Mouse (Mus musculus) pancreas, adult 10 weeks (tissue): Measurements from ENCODE around the gene Tex21. TPM values are rescaled to one million over a fixed set of nuclear protein-coding genes. Genes with fewer than 3 reads are reported as not detected.

Experiments used
- polyA plus RNA-seq: library from polyadenylated mRNA; stranded (reverse); fragments of 350-450 nt; fragmentation: Illumina TruSeq; extraction: RNeasy Lipid Tissue Mini Kit (QIAGEN cat#74804); gene quantifications from one replicate; pipeline ENCODE4 v1.2.3, GENCODE M21; 2015; ENCODE audit warnings: low read depth, low replicate concordance; ENCODE audit not compliant: insufficient read depth

Gene Tex21
- not detected for polyA plus RNA-seq

GRCm38 (mm10) chr12:76246646-76247045, at the start of gene Tex21:
Tex21 (minus strand) TSS chr12:76246746.

DNA sequence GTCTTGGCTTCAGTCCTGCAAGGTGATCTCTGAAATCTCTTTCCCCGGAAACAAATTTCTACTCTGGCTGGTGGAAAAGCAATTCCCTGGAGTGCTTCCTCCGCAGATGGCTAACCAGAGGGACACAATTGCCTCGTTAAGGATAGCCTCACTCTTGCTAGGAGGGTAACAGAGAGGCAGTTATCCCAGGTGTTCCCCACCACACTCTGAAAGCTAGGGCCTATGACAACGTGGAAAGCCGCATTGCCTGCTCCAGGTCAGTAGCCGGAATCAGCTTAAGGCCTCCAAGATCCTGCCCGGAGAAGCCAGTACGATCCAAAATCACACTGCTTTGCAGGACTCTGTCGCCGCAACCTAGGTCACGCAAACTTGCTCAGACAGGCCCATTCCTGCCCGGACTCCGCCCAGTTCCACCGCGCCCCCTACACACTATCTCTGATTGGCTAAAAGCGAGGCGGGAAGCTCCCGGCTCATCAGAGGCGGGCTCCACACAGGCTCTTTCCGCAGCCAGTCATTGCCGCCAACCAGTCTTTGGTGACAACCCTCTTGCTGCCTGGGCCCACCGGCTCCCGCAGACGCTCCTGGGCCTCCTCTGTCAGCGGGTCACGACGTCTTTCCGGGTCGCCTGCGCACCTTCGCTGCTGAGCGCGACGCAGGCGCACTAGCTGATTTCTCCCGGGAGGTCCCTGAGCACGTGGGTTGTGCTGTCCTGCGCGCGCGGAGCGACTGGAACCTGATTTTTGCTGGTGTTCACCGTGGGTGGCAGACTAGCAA, 8.4 kb upstream of the Tex21 start, which contains the start of gene Mthfd1:
Mthfd1 (plus strand) TSS at position 574 of the 774 bp plus-strand sequence.

DNA sequence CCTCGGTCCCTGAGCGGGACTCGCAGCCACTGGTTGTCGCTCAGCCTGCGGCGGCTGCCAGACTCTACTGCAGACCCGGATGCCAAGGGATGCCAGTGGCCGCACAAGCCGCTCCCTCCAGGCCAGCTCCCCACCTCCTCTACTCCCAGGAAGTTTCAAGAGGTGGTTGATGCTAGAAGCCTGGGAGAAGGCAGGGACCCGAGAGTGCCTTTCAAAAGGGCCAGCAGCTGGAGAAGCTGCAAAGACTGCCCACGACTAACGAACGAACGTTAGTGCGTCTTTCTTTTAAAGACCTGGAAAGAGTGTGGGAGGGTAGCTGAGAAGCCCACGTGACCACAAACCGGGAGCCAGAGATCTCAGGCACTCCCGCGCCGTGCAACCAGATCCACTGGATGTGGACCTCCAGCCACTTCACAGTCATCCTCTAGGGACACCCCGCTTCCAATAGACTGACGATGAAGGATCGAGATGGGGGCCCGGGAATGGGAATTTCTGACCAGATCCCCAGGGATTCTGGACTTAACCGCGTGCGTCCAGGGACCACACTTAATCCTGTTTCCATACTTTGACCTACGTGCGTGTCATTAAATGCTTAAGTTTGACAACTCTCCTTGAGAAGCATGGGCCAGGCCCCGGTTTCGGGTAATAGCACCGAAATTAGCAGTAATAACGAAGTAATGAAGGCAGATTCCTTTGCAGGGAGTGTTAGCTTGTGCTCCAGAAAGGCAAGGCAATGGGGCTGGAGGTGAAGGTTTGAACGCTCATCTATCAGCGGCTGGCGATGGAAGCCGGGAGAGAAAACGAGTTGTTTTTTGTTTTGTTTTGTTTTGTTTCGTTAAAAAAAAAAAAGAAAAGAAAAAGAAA, 69.3 kb downstream of the Tex21 start, which contains the start of gene Esr2:
Esr2 (minus strand) TSS at position 260 of the 864 bp plus-strand sequence.

Other genes with a start within 250 kb of the Tex21 start
- not detected for gene Esr2, start 69.5 kb downstream of the Tex21 start, polyA plus RNA-seq
- gene Mthfd1, start 8.6 kb upstream of the Tex21 start, polyA plus RNA-seq = 12.4 TPM
- gene Akap5, start 78.1 kb upstream of the Tex21 start, polyA plus RNA-seq = 0.48 TPM
- gene Zbtb25, start 122.9 kb upstream of the Tex21 start, polyA plus RNA-seq = 0.94 TPM
- gene Zbtb1, start 123.5 kb upstream of the Tex21 start, polyA plus RNA-seq = 1.3 TPM
- gene Hspa2, start 157.4 kb upstream of the Tex21 start, polyA plus RNA-seq = 1.1 TPM
- 0.55 TPM for gene Ppp1r36, start 170.8 kb upstream of the Tex21 start, polyA plus RNA-seq